24 mouse cellular contexts compared by ENCODE assay signal in genomic region chr7:134052486-134052885, GRCm38 (mm10).
"Had no signal": no experiment of that assay in that cellular context is flagged by ENCODE, and none has a peak within 500 bp of the region (broad histone marks: within the 10 kb centered on the region; RNA-seq: fewer than 3 reads in every experiment).

No protein-coding gene starts in this region.

- H3K4me3 ChIP-seq: heart, embryonic 10.5 days; heart, embryonic 13.5 days; heart, embryonic 15.5 days; hindbrain, embryonic 13.5 days; hindbrain, embryonic 15.5 days; limb, embryonic 12.5 days; liver, embryonic 13.5 days; liver, embryonic 15.5 days had no signal

- ATAC-seq: forebrain, postnatal 0 days; hindbrain, postnatal 0 days had no signal

- DNase-seq: forebrain, postnatal 0 days; gastrocnemius, postnatal 14 days; gastrocnemius, postnatal 36 days; heart, adult 18-20 months; heart, postnatal 14 days; heart, postnatal 36 days; kidney, adult 18-20 months; kidney, adult 8-10 months; kidney, postnatal 14 days; kidney, postnatal 36 days; layer of hippocampus, adult 9-11 months; layer of hippocampus, postnatal 36 days; left cerebral cortex, postnatal 4 days; liver; liver, embryonic 13.5 days had no signal

- H3K4me1 ChIP-seq: heart, embryonic 10.5 days; heart, embryonic 15.5 days; hindbrain, embryonic 13.5 days; hindbrain, embryonic 15.5 days; limb, embryonic 12.5 days; liver, embryonic 13.5 days; liver, embryonic 15.5 days had no signal

- H3K9me3 ChIP-seq: heart, embryonic 10.5 days; heart, embryonic 13.5 days; heart, embryonic 15.5 days; hindbrain, embryonic 13.5 days; hindbrain, embryonic 15.5 days; limb, embryonic 12.5 days; liver, embryonic 13.5 days; liver, embryonic 15.5 days had no signal

- H3K4me2 ChIP-seq: heart, embryonic 13.5 days; heart, embryonic 15.5 days; hindbrain, embryonic 13.5 days; hindbrain, embryonic 15.5 days; limb, embryonic 12.5 days; liver, embryonic 11.5 days; liver, embryonic 13.5 days; liver, embryonic 15.5 days had no signal

- H3K9ac ChIP-seq: forebrain, postnatal 0 days; heart, embryonic 13.5 days; heart, embryonic 15.5 days; hindbrain, embryonic 13.5 days; hindbrain, embryonic 15.5 days; limb, embryonic 12.5 days; liver, embryonic 13.5 days; liver, embryonic 15.5 days had no signal

- H3K36me3 ChIP-seq: heart, embryonic 10.5 days; heart, embryonic 13.5 days; heart, embryonic 15.5 days; hindbrain, embryonic 13.5 days; hindbrain, embryonic 15.5 days; limb, embryonic 12.5 days; liver, embryonic 13.5 days; liver, embryonic 15.5 days had no signal

- H3K27ac ChIP-seq: heart, embryonic 10.5 days; heart, embryonic 13.5 days; heart, embryonic 15.5 days; hindbrain, embryonic 13.5 days; hindbrain, embryonic 15.5 days; hindbrain, postnatal 0 days; limb, embryonic 12.5 days; liver, embryonic 13.5 days; liver, embryonic 15.5 days had no signal

- H3K27me3 ChIP-seq: heart, embryonic 13.5 days; heart, embryonic 15.5 days; hindbrain, embryonic 13.5 days; hindbrain, embryonic 15.5 days; limb, embryonic 12.5 days; liver, embryonic 13.5 days; liver, embryonic 15.5 days had no signal
